Mouse (Mus musculus) ovary, adult 2 months (tissue): Measurements from ENCODE around the gene Crtc2. TPM values are rescaled to one million over a fixed set of nuclear protein-coding genes. Genes with fewer than 3 reads are reported as not detected.

Experiments
- polyA plus RNA-seq: library from polyadenylated mRNA; depleted of rRNA; stranded (reverse); fragments of >200 nt; gene quantifications from 2 replicates; pipeline ENCODE4 v1.2.3, GENCODE M21; 2012; rRNA removed

Gene Crtc2
- 72.6 and 97.9 TPM in 2 replicates for polyA plus RNA-seq

DNA sequence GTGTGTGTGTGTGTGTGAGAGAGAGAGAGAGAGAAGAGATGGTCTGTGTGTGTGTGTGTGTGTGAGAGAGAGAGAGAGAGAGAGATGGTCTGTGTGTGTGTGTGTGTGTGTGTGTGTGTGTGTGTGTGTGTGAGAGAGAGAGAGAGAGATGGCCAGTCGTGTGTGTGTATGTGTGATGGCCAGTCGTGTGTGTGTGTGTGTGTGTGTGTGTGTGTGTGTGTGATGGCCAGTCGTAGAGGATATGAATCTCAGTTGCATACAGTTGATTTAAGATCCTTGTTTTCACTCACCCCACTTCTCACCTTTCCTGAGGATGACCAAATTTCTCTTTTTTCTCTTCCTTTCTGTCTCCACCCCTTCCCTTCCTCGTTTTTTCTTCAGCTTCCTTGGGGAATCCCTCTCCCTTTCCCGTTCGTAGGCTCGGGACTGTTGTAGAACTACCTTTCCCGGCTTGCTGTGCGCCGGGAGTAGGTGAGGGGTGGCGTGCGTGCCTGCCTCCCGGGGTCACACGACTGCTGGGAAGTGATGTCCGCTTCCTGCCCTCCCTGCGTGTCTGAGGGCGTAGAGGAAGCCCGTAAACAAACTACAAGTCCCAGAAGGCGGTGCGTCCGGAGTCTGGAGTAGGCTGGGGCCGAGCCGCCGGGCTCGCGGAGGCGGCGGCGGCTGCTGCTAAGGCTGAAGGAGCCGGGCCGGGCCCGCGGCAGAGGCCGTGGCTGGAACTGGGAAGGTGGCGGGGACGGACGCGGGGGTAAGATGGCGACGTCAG is at the start of gene Crtc2:
TSS of gene Crtc2 (plus strand) at position 511 of the 766 bp plus-strand sequence.

DNA sequence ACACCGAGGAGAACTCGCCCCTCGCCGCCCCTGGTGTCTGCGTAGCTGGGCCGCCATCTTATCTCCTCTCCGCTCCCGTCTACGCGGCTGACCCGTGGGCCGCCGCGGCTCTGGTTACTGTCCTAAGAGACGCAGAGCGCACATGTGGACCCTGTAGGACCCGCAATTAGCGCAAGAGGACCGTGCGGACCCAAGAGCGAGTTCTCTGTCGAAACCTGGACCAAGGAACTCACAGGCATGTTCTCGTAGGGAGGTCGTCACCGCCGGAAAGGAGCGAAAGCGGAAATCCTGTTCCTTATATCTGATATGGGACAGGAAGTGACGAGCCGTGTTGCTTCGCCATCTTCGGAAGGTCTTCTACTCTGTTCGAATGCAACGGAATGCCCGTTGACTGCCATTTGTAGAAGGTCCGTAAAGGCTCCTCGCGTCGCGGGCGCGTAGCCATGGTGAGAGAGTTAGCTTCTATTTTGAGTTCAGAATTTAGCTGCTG is 40.5 kb upstream of the Crtc2 start, which contains the start of the genes Rps27 and Rab13:
TSS of gene Rps27 (minus strand) at position 275 of the 490 bp plus-strand sequence.
TSS of gene Rab13 (plus strand) at position 319 of the 490 bp plus-strand sequence.

DNA sequence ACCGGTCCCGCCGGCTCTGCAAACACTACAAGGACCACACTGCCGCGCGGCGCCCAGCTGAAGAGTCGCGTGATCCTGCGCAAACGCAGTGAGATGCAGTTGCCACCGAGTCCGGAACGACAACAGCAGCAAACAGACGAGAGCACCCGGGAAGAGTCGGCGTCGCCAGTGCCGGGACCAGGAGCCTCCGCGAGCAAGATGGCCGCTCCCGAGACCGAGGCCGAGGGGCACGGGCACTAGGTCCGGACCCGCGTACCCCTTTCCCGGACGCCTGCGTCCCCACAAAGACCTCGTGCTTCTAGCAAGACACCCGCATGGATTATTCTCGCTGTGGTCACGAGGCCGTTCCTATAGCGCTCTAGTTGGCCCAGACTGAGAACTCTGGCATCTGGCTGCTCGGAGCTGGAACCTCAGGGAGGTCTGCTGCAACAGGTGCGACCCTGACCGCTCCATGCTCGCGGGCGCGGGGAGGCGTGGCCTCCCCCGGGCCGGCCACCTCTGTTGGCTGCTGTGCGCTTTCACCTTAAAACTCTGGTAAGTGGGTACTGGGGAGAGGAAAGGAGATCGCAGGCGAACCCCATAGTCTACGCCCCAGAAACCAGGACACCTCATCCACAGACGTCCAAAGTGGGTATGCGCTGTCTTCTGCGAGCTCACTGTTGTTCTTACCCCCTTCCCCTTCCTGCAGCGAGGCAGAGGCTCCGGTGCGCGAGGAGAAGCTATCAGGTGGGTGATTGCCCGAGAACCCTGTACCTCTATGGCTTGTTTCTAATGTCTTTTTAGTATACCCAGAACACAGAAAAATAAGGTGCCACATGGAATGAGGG is 22.2 kb upstream of the Crtc2 start, which contains the start of gene Jtb:
TSS of gene Jtb (plus strand) at position 91 of the 827 bp plus-strand sequence.

DNA sequence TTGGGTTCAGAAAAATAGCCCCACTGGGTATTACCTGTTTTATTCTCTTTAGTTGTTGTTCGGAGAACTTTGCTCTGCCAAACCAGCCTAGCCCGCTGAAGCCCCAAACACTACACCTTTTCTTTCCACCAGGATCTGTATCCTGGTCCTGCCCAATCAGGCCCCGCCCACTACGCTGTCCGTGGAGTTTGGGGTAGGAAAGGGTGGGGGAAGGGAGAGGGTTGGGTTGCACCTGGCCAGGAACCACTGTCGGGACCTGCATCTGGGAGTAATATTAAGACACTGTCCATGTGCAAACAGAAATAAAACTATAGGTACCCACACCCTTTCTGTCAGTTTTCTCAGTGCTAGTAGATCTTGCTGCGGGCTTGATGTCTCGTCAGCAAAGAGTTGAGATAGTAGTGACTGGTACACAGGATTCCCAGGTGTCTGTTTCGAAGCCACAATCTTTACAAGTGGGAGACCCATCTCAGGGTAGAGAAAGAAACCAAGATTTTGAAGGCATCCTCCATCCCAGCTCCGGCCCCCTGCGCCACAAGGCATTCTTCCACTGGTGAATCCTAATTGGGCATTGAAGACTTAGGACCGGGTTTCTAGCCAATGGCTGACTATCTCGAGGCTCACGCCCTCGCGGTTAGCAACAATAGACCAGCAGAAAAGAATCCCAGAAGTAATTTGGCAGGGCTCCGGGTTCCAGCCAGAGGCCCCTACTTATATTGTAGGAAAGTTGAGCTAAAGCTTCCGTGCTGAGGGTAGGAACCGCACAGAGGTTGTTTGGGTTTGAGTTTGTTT is 10.8 kb upstream of the Crtc2 start, which contains the start of gene Creb3l4:
TSS of gene Creb3l4 (minus strand) at position 529 of the 792 bp plus-strand sequence.

DNA sequence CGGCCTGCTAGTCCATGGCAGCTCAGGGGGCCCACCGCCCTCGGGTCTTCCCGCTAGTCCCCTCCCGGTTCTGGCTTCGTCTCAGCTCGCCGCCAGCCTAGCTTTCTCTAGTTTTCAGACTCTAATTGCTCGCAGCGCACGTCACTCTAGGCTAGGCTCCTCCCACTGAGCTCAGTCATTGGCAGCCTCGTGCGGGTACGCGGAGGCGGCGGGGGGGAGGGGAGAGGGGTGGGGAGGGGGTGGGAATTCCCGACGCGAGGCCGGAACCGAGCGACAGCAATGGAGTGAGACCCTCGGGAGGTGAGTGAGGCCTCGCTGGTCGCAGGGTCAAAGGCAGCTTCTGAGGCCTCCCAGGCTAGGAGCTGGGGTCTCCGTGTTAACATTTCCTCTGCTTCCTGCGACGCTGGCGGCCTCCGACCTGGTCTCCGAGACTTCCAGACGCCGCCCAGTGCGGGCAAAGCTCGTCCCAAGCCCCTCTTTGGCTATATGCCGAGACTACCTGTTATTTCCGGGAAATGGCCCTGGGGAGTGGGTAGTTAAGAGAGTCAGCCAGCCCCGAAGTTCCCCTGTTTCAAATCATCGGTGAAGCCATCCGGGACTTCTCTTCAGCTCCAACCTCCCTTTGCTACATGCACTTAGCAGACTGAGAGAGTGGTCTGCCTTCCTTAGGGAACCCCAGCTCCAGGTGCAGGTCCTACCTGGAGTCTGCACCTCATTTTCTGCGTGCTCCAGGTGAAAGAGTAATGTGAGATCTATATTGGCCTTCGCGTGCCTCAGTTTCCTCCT is 5.8 kb upstream of the Crtc2 start, which contains the start of gene Slc39a1:
TSS of gene Slc39a1 (plus strand) at position 213 of the 786 bp plus-strand sequence.

DNA sequence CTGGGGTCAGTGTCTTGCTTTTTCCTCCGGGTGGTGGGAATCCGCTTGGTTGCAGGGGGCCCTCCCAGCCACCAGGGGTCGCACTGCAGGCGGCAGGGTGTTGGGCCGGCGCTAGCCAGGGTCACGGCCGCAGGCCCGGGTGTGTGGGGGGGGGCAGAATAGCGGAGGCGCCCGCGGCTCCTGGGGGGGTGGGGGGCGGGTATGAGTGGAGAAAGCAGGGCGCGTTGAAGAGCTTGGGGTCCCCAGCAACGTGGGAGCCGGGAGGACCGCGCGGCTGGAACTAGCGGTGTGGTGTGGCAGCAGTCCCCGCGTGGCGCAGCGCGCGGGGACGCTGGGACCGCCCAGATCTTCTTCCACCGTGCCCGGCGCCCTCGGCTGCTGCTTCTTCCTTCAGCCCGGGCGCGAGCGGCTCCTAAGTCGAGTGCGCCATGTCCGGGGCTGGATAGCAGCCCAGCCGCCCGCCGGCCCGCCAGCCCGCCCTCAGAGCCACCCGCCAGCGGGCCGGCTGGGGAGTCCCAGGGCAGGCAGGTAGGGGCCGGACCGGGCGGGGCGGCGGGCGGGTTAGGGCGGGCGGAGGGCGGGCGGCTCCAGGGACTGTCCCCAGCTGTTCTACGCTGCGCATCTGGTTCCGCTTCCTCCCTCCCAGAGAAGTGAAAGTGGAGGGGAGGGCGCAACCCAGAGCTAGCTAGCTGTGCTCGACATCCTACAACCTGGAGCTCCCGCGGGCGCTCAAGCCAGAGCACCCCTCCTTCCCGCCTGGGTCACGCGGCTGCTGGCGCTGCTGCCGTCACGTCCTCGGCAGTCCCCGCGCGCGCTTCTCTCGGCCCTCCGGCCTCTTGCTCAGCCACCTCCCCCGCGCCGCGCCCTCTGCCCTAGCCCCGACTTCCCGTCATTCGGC is 11.3 kb downstream of the Crtc2 start, which contains the start of gene Dennd4b:
TSS of gene Dennd4b (plus strand) at position 152 of the 898 bp plus-strand sequence.

DNA sequence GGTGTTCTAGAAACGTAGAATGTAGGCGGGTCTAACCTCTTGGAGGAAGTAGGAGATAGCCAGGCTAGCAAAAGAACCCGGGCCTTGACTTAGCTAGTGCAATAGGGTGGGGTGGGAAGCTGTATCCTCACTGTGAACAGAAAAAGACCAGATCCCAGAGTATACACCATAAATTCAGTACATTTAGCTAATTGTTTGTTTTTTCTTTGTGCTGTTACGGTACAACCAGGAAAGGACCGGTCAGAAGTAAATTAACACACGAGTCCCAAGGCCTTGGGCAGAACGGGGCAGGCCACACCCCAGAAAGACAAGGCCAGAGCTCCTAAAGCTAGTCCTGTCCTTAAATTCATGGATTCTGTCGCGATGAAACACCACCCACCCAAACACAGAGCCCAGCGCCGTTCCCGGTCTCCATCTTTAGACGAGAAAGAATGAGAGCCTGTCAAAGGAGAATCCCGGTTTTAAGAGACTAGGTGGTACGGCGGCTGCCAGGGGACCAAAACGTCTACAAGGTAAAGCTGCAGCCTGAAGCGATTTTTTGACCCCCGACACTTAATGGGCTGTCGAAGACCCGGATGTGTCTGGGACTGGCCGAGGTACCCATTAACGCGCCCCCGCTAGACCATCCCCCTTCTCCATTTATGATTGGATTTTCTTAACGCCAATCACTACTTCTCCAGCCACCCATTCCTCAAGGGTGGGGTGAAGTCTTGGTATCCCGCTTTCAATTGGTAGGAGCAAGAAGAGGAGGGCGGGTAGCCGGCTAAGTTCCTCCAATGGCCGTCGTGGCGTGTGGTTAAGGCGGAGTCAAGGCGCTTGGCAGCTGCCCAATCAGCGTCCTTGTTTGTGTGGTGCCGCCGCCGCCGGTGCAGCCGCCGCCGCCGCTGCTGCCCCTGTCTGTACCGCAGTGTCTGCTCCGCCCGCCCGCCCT is 38.6 kb downstream of the Crtc2 start, which contains the start of gene Gatad2b:
TSS of gene Gatad2b (plus strand) at position 834 of the 931 bp plus-strand sequence.

Other genes starting within 250 kb of the Crtc2 start
- gene 4933434E20Rik, start 202.5 kb upstream of the Crtc2 start, polyA plus RNA-seq = 43.6 and 47.5 TPM in 2 replicates
- 91.7 and 147 TPM in 2 replicates for gene Ubap2l, start 201.5 kb upstream of the Crtc2 start, polyA plus RNA-seq
- 83.5 and 108 TPM in 2 replicates for gene Tpm3, start 181.5 kb upstream of the Crtc2 start, polyA plus RNA-seq
- gene Nup210l, start 150.0 kb upstream of the Crtc2 start, polyA plus RNA-seq = 0.35 and 0.48 TPM in 2 replicates
- 1,083 and 1,538 TPM in 2 replicates for gene Rps27, start 40.5 kb upstream of the Crtc2 start, polyA plus RNA-seq
- 8.6 and 13.7 TPM in 2 replicates for gene Rab13, start 40.5 kb upstream of the Crtc2 start, polyA plus RNA-seq
- 97.7 and 117 TPM in 2 replicates for gene Jtb, start 22.6 kb upstream of the Crtc2 start, polyA plus RNA-seq
- gene Creb3l4, start 10.7 kb upstream of the Crtc2 start, polyA plus RNA-seq = 10.1 and 10.6 TPM in 2 replicates
- 136 and 164 TPM in 2 replicates for gene Slc39a1, start 6.0 kb upstream of the Crtc2 start, polyA plus RNA-seq
- gene Dennd4b, start 11.0 kb downstream of the Crtc2 start, polyA plus RNA-seq = 46.7 and 50.1 TPM in 2 replicates
- 23.1 and 34.5 TPM in 2 replicates for gene Gatad2b, start 39.0 kb downstream of the Crtc2 start, polyA plus RNA-seq
- gene Slc27a3, start 135.8 kb downstream of the Crtc2 start, polyA plus RNA-seq = 89.8 and 106 TPM in 2 replicates
- gene Ints3, start 179.5 kb downstream of the Crtc2 start, polyA plus RNA-seq = 52.9 and 54.0 TPM in 2 replicates
- gene Npr1, start 211.7 kb downstream of the Crtc2 start, polyA plus RNA-seq = 182 and 195 TPM in 2 replicates
- gene Ilf2, start 222.0 kb downstream of the Crtc2 start, polyA plus RNA-seq = 22.2 and 28.1 TPM in 2 replicates
- gene Snapin, start 236.9 kb downstream of the Crtc2 start, polyA plus RNA-seq = 28.8 and 37.7 TPM in 2 replicates